Mouse (Mus musculus): ENCODE results near the gene Lpp.

The Lpp gene

GRCm38 (mm10) chr16:24874235-24874634 is 480.9 kb downstream of the Lpp start:
- peak in 1 of 2 experiments; percentile 47 for DNase-seq (ENCODE audit: low spot score in 2 of 2)

GRCm38 (mm10) chr16:24875661-24876060 is 482.4 kb downstream of the Lpp start:
- no peak for DNase-seq (ENCODE audit: low spot score in 2 of 2)

- no peak for DNase-seq (ENCODE audit: low spot score in 2 of 2)
These were observed 485.7 kb downstream of the Lpp start for GRCm38 (mm10) chr16:24878977-24879376.

GRCm38 (mm10) chr16:24880698-24881097 is 487.4 kb downstream of the Lpp start:
- DNase-seq (ENCODE audit: low spot score in 2 of 2) = no peak

- DNase-seq (ENCODE audit: low spot score in 2 of 2) = no peak
These were observed 488.9 kb downstream of the Lpp start for GRCm38 (mm10) chr16:24881981-24882775.

GRCm38 (mm10) chr16:24884017-24884416 is 490.7 kb downstream of the Lpp start:
- DNase-seq (ENCODE audit: low spot score in 2 of 2) = no peak

GRCm38 (mm10) chr16:24886346-24886745 is 493.0 kb downstream of the Lpp start:
- DNase-seq (ENCODE audit: low spot score in 2 of 2) = no peak

GRCm38 (mm10) chr16:24886943-24887342 is 493.6 kb downstream of the Lpp start:
- DNase-seq (ENCODE audit: low spot score in 2 of 2) = no peak

- peak; percentile 76 to 79 for DNase-seq (ENCODE audit: low spot score in 2 of 2)
These were observed 498.1 kb downstream of the Lpp start for GRCm38 (mm10) chr16:24891453-24891852.

GRCm38 (mm10) chr16:24895160-24895559 is 501.9 kb downstream of the Lpp start:
- DNase-seq (ENCODE audit: low spot score in 2 of 2) = no peak

- DNase-seq (ENCODE audit: low spot score in 2 of 2) = peak; percentile 25 to 26
These were observed 504.3 kb downstream of the Lpp start for GRCm38 (mm10) chr16:24897641-24898040.

- DNase-seq (ENCODE audit: low spot score in 2 of 2) = no peak
These were observed 507.0 kb downstream of the Lpp start for GRCm38 (mm10) chr16:24900241-24900796.

GRCm38 (mm10) chr16:24901139-24901859 is 508.0 kb downstream of the Lpp start:
- DNase-seq (ENCODE audit: low spot score in 2 of 2) = no peak

- no peak for DNase-seq (ENCODE audit: low spot score in 2 of 2)
These were observed 508.8 kb downstream of the Lpp start for GRCm38 (mm10) chr16:24902111-24902510.

- DNase-seq (ENCODE audit: low spot score in 2 of 2) = peak; percentile 36 to 58
These were observed 515.6 kb downstream of the Lpp start for GRCm38 (mm10) chr16:24908926-24909325.

- no peak for DNase-seq (ENCODE audit: low spot score in 2 of 2)
These were observed 517.0 kb downstream of the Lpp start for GRCm38 (mm10) chr16:24910321-24910720.

- no peak for DNase-seq (ENCODE audit: low spot score in 2 of 2)
These were observed 517.5 kb downstream of the Lpp start for GRCm38 (mm10) chr16:24910834-24911233.

- no peak for DNase-seq (ENCODE audit: low spot score in 2 of 2)
These were observed 519.1 kb downstream of the Lpp start for GRCm38 (mm10) chr16:24912381-24912780.

GRCm38 (mm10) chr16:24913021-24913420 is 519.7 kb downstream of the Lpp start:
- DNase-seq (ENCODE audit: low spot score in 2 of 2) = no peak

GRCm38 (mm10) chr16:24913641-24914392 is 520.5 kb downstream of the Lpp start:
- peak; percentile 37 to 43 for DNase-seq (ENCODE audit: low spot score in 2 of 2)

GRCm38 (mm10) chr16:24914393-24914751 is 521.1 kb downstream of the Lpp start:
- DNase-seq (ENCODE audit: low spot score in 2 of 2) = peak; percentile 49 to 75

GRCm38 (mm10) chr16:24915470-24915869 is 522.2 kb downstream of the Lpp start:
- DNase-seq (ENCODE audit: low spot score in 2 of 2) = no peak

Measured in heart, adult 9 months (tissue).